Mouse (Mus musculus) urinary bladder, adult 2 months (tissue): ENCODE data around the gene Xab2. TPM values are rescaled to one million over a fixed set of nuclear protein-coding genes. Genes with fewer than 3 reads are reported as not detected.
A peak's percentile ranks its signal among the peaks of the same experiment; 100 is the strongest.

ENCODE experiments used
- DNase-seq: peaks from one replicate; pipeline ENCODE4 v3.0.0; 2022; ENCODE audit warnings: low spot score
- polyA plus RNA-seq: library from polyadenylated mRNA; depleted of rRNA; stranded (reverse); fragments of >200 nt; gene quantifications from 2 replicates; pipeline ENCODE4 v1.2.3, GENCODE M21; 2012; rRNA removed

Gene Xab2
- polyA plus RNA-seq, result 45.0 and 54.9 TPM in 2 replicates

DNA sequence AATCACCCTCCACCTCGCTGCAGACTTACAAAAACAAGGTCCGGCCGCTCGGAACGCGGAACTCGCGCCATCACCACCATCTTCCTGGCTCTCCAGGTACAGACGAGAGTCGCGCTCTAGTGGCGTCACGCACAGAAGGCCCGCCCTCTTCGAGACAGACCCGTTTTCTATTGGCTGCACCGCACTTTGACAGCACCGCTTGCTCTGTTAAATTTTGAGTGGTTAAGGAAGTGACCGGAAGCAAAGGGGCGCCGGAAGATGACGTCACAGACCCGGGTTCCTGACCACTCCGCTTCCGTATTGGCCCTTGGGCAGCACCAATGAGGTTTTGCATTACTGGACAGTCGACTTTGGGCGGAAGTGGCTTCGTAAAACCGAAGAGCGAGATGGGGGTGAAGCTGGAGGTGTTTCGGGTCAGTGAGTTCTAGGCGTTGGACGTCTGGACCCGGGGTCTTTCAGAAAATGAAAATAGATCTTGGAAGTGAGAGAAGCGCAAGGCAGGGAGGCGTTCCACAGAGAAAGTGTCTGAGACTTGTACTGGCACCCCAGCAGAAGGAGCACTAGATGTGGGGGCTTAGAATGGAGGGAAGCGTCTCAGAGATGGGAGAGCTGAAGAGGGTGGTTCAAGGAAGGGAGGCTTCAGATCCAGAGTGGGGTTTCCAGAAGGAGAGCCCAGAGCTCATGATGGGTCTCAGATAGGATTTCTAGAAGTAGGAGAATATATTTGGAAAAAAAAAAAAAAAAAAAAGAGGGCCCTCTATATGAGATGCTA, at the start of gene Xab2, which contains the start of gene Pet100:
Xab2 (minus strand) TSS at position 118 of the 772 bp plus-strand sequence.
Pet100 (plus strand) TSS at position 350 of the 772 bp plus-strand sequence.
- peak; percentile 88 for DNase-seq

DNA sequence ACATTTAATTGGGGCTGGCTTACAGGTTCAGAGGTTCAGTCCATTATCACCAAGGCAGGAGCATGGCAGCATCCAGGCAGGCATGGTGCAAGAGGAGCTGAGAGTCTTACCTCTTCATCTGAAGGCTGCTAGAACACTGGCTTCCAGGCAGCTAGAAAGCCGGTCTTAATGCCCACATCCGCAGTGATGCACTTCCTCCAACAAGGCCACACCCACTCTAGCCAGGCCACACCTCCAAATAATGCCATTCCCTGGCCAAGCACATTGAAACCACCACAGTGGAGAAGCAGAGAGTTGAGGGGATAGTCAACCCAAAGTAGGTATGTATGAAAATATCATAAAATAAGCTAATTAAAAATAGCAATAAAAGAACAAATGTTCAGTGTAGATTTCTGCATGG, 49.3 kb upstream of the Xab2 start:
- DNase-seq, result no peak

DNA sequence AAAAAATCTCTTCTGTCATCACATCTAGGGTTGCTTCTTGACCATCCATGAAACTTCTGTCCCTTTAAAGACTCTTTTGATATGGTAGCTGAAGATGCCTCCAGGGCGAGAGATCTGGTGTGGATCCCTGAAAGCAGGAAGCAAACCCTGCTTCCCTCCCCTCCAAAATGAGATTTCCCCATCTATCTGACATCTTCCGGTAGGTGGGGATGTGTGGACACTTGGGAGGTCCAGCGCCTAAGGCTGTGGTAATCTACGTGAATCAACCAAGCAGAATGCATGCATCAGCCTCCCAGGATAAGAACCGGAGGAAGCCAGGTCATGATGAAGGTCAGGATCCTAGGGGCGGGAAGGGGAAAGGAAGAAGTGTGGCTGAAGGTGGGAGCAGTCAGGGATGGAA, 44.4 kb upstream of the Xab2 start, which contains the start of gene Mcemp1:
Mcemp1 (plus strand) TSS at position 248 of the 400 bp plus-strand sequence.
- no peak for DNase-seq

DNA sequence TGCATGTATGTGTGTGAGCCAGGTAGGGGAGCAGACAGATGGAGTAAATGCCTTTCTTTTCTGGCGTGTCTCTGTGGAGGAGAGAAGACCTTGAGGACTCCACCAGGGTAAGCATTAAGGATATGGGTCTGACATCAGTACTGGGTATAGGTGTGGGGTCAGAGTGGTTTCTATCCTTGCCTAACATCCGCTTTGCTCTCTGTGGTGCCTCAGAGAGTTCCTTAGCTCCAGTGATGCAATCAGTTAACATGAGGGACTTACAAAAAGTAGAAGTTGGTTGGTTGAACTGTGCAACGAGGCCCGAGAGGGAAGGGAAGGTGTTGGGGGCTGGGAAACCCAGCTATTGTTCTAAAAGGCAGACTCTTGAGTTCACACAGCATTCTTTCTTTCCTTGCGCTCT, 43.3 kb upstream of the Xab2 start:
- DNase-seq, result no peak

DNA sequence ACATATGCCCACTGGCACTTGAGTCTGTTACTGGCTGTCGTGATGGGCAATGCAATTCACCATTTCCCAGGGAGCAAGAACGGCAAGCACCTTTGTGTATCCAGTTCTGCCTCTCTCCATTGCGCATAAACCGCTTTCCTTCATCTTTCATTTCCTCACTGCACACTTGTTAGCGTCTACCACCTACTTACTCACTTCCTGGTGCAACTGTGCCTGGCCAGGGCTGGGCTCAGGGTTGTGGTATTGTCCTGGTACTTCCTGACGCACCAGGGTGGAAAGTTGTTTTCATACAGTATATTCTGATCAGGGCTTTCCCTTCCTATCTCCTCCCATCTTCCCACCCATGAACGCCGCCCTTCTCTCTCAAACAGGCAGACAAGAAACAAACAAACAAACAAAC, 39.8 kb upstream of the Xab2 start:
- no peak for DNase-seq

DNA sequence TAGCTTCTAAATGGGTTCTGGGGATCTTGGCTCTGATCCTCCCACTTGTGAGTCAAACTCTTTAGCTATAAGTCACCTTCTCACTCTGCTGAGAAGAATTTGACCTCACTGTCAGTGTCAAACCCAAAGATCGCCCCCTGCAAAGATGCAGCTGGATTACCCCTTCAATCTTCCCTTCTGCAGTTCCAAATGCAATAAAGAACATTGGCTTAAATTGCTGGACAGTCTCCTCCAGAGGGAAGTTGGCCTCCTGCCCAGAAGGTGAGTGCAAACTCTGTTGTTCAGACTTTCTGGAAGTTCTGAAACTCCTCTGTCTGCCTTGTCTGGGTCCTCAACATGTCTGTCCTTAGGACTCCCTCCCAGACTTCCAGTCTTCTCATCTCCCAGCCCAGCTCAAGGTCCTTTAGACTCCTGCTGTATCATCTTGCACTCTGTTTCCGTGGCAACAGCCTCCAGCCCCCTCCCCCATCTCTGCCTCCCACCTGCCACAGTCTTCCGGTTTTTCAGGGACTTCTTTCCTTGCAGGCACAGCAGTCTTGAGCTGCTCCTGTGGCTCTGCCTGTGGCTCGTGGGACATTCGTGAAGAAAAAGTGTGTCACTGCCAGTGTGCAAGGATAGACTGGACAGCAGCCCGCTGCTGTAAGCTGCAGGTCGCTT, 35.7 kb upstream of the Xab2 start:
- no peak for DNase-seq

DNA sequence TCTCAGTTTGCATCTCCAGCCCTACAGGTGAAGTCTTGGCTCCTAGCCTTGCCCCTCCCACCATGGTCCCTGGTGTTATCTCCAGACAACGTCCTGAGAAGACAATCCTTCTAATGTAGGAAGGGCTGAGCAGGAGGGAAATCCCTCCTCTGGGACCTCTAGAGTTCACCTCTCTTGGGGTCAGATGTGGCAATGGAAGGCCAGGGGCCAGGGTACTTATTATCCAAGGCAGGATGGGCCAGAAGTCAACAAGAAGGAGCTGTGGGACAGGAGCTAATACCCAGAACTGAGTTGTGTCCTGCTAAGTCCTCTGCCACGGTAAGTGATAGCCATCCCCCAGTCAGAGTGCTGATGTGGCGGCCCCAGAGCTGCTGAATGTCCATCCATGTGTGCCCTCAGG, 34.4 kb upstream of the Xab2 start, which contains the start of gene Retn:
Retn (plus strand) TSS at position 245 of the 400 bp plus-strand sequence.
- no peak for DNase-seq

DNA sequence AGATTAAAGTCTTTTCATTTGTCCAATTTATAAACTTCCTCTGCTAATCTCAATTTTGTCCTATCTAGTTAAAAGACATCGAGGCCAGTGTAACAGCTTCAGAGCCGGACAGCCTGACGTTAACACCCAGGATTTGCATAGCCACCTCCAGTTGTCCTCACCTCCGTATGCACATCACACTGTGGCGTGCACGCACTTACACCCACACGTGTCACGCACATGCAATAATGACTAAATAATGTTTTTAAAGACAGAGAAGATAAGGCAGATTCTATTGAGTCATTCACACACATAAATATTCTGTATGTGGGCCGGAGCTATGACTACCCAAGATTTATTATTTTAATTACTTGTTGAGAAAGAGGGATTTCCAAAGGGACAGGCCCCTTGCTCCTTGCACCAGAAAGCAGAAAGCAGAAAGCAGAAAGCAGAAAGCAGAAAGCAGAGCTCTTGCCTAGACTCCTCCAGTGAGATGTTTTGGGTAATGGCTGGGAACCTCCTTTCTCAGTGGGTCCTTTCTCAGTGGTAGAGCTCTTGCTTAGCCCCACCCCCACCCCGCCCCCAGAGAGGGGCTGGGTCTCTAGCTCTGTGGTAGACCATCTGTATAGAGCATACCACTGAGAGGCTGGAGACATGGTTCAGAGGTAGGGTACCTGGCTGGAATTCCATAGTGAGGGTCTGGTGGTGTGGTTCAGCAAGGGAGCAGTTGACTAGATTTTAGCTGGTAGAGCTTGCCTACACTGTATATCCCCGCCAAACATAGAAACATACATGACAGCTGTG, 33.8 kb upstream of the Xab2 start:
- DNase-seq, result no peak

DNA sequence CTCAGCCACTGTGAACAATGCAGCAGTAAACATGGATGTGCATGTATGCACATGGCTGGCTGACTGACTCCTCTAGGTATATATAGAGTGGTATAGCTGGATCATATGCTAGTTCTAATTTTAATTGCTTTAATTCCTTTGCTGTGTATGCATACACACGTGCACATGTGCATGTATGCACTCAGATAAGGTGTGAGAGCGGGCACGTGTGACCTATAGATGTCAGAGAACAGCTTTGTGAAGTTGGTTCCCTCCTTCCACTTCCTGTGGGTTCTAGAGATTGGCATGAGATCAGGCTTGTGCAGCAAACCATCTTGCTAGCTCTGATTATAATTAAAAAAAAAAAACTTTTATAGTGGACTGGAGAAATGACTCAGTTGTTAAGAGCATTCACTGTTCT, 31.7 kb upstream of the Xab2 start:
- DNase-seq, result no peak

DNA sequence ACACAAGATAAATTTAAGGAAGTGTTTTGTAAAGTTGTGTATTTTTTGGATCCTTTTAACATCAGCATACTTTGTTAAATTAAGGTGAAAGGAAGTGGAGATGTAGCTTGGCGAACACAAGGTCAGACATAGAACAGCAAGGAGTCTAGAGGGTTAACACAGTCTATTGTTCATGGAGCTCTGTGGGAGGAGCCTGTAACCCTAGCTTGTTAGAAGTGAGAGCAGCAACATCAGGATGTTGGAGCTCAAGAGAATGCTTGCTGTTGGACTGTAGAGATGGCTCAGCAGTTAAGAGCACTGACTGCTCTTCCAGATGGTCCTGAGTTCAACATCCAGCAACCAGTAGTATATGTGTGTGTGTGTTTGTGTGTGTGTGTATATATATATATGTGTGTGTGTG, 27.9 kb upstream of the Xab2 start:
- no peak for DNase-seq

DNA sequence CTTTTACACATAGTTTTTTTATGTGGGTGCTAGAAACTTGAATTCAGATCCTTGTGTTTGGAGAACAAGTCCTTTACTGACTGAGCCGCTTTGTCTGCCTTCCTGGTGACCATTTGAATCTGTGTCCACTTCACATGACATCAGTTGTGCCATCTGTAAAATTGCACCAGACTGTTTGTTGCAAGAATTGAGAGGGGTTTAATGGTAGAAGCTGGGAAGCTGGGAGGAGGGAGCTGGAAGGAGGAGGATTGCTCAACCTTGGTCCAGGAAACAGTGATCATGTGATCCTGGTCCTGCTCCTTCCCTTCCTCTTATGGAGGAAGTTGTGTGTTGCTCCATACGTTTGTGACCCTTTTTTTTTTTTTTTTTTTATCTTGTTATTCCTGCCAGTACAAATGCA, 27.2 kb upstream of the Xab2 start:
- no peak for DNase-seq

DNA sequence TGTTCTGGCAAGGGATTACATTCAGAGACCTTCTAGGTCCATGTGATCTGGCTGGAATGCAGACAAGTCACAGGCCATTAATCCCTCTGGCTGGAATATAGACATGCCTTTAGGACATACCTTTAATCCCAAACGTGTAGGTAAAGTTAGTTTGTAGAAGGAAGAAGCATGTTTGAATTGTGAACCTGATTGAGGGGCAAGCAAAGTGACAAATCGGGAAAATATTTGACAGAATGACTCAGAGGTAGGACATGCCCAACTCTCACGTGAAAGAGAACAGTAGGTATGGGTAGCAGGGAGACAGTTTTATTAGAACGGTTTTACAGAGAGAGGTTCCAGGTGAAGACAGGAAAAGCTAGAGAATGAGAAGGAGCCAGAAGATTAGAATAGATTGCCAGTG, 26.4 kb upstream of the Xab2 start:
- DNase-seq, result no peak

DNA sequence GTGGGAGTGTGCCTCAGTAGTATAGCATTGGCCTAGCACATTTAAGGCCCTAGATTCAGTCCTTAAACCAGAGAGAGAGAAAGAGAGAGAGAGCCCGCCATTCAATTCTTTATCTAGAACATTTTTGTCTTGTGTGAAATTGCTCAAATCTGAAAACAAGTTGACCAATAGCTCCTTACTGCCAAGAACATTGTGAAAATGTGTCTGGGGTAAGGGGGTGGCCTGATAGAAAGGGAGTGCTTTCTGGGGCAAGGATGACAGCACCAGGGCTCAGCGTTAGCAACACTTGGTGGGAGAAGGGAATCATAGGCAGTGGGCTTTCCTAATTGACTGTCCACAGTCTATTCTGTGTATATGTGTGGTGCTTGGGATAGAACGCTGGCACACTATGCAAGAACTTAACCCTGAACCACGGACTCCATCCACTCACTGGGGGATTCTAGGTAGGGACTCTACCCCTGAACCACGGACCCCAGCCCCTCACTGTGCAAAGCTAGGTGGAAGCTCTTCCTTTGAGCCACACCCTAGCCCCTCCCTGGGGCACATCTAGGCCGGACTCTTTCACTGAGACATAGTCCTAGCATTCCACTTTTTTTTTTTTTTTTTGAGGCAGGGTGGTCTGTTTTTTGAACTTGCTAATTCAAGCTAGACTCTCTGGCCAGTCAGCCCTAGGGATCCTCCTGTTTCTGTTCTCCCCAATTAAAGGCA, 25.9 kb upstream of the Xab2 start:
- DNase-seq, result no peak

DNA sequence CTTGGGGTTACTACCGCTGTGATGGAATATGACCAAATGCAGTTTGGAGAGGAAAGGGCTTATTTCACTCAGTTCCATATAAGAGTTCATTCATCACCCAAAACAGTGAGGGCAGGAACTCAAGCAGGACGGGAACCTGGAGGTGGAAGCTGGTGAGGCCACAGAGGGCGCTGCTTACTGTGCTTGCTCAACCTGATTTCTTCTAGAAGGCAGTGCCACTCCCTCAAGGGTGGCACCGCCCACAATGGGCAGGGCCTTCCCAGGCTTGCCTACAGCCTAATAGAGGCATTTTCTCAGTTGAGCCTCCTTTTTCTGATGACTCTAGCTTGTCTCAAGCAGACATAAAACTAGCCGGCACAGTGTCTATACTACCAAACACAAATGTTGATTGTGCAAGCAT, 24.7 kb upstream of the Xab2 start:
- DNase-seq, result no peak

DNA sequence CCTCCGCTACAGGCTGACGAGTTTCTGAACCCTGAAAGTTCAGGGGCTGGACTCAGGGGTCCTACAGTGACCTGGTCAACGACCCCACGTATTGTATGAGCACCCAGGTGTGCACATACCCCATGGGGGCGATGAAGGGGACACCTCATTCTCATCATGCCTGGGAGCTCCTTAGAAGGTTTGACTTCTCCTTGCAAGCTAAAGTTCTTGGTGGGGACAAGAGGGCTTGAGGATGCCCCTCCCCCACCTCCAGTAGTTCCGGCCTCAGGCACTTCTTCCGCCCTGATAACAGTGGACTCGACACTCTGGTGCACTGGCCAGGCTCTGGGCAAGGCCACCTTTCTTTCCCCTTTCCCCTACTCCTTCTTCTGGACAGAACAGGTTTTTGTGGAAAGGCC, 10.4 kb upstream of the Xab2 start:
- DNase-seq, result no peak

DNA sequence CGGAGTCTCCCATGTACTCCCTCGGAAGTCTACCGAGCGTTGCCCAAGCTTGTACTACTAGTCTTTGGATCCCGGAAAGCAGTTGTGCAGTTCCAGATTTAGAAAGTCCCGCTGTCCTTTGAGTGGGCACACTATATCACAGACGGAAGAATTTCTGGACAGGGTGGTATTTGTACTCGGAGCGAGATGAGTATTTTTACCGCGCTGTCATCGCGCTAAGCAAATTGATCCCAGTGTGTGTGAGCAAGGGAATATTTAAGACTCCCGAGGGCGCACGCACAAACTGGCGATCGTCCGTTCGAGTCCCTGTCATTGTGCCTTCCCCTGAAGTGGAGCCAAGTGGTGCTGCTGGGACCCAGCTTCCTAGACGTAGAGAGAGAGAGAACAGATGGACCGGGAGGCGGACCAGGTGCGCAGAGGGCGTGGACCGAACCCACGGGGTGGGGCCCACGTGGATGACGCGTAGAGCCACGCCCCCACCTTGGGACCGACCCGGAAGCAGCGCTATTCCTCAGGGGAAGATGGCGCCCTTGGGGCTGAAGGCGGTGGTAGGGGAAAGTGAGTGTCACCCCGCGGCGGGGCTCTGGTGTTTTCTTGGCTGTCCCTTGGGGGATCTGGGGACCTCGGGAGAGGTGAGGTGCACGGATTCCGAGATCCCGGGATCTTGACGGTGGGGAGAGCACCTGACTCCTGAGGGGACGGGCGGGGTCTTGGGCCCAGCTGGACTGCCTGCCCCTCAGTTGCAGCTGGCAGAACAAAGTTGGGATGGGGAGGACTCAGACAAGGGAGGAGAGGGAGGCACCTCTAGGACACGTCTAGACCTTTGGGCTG, 9.7 kb upstream of the Xab2 start, which contains the start of gene Stxbp2:
Stxbp2 (plus strand) TSS at position 309 of the 831 bp plus-strand sequence.
- peak; percentile 63 for DNase-seq

DNA sequence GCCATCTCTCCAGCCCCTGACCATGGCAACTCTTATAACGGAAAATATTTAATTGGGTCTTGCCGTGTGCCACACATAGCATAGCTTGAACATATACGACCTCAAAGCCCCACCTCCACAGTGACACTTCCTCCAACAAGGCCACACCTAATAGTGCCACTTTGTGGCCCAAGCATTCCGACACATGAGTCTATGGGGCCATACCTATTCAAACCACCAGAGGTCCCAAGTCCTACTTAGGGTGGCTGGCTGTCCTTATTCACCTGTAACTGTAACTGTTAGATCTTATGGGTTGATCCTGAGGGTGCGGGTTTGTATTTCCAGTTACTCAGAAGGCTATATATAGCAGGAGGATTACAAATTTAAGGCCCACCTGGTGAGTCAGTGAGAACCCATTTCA, 6.9 kb upstream of the Xab2 start:
- DNase-seq, result no peak

DNA sequence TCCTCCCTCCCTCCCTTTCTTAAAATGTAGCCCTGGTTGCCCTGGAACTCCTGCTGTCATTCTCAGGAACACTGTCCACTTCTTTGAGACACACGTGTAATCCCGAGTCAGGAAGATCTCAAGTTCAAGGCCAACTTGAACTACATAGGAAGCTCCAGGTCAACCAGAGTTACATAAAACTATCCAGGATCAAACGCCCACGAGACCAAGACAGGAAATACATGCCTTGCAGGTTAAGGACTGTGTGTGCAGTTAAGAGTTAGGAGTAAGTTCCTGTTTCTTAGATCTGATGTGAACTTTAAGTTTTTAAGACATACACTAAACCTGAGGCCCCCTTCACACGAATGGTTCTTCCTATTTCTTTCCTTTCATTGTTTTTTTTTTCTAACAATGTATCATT, 5.9 kb upstream of the Xab2 start:
- DNase-seq, result no peak

DNA sequence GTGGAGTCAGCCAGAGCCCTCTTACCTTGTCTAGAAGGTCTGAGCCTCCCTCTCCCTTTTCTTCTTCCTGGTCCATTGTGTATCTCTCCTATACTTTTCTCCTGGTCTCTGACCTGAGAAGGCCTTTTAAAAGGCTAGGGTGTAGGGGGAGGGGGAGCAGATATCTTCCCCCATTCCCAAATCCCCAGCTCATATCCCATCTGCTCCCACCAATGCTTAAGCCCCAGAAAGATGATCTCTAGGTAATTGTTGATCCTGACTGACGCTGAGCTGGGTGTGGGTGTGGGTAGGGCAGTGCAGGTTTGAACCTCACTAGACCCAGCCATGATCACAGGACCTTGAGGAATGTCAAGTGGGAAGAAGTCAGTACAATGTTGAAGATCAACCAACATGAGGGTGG, 4.3 kb upstream of the Xab2 start, which contains the start of gene Pcp2:
Pcp2 (minus strand) TSS at position 101 of the 400 bp plus-strand sequence.
- no peak for DNase-seq

DNA sequence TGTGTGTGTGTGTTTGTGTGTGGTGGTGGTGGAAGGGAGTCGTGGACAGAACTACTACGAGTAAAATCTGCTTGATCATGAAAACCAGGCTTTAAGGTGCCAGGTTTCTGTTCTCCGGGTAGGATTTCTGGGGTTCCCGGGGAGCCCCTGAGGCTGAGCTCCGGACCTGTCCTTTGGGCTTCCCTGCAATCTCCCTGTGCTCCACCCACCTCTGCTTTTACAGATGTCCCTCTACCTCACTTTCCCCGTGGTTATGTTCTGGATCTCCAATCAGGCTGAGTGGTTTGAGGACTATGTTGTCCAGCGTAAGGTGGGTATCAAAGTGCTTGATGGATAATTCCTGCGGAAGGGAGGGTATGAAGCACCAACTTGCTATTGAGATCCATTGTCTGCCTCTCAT, 1.0 kb upstream of the Xab2 start:
- DNase-seq, result no peak

DNA sequence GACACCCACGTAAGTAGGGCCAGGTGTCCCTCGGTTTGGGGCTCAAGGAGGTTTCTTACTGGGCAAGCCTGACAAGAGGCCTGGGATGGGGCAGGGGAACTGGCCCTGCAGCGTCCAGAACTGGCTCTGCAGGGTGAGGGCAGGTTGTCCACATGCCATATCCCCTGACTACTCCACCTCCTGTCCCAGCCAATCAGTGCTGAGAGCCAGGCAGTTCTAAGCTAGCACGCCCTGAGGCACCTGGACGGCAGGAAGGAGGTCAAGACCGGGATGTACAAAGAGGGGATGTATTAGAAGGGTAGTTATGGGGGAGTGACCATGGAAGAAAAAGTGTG, 11.3 kb downstream of the Xab2 start:
- DNase-seq, result no peak
